Mouse (Mus musculus): ENCODE measurements around the gene Pitx2. TPM values are rescaled to one million over a fixed set of nuclear protein-coding genes. Genes with fewer than 3 reads are reported as not detected.
A peak's percentile ranks its signal among the peaks of the same experiment; 100 is the strongest.

Gene Pitx2
- polyA plus RNA-seq, 1 experiment from 2014 or later: 37.6 TPM

- Histone ChIP-seq H3K27me3 (ENCODE audit: control insufficient read depth, insufficient read depth, low read length) (peaks cover 74% of the 10 kb centered on the region), H3K4me2 (ENCODE audit: low read depth, severe bottlenecking) (no peak overlapping the region), H3K9ac (ENCODE audit: low read length) (no peak overlapping the region), H3K4me1 (ENCODE audit: control insufficient read depth, insufficient read depth, low read length) (no peaks in the 10 kb centered on the region), H3K36me3 (ENCODE audit: control insufficient read depth, insufficient read depth, low read length) (no peaks in the 10 kb centered on the region), H3K4me3 (ENCODE audit: low read depth, low read length) (no peak overlapping the region), H3K27ac (replicated peaks; ENCODE audit: low read depth, low read length) (no peak overlapping the region), H3K9me3 (ENCODE audit: control insufficient read depth, low read length) (no peaks in the 10 kb centered on the region)
- ATAC-seq (ENCODE audit: insufficient number of reproducible peaks, low FRiP score, low TSS enrichment, low read depth): no peak
- DNase-seq (ENCODE audit: low spot score): no peak
- 0% methylated on average over 6 of the region's 6 CpGs for WGBS
These were observed 23.7 kb downstream of the Pitx2 start for GRCm38 (mm10) chr3:129223401-129223800.

GRCm38 (mm10) chr3:129223964-129224805 lies 24.5 kb downstream of the Pitx2 start:
- WGBS: 0% methylated on average over 26 of the region's 26 CpGs
- H3K4me1 ChIP-seq (ENCODE audit: control insufficient read depth, insufficient read depth, low read length): no peaks in the 10 kb centered on the region
- H3K9me3 ChIP-seq (ENCODE audit: control insufficient read depth, low read length): no peaks in the 10 kb centered on the region
- no peak overlapping the region for H3K4me3 ChIP-seq (ENCODE audit: low read depth, low read length)
- H3K27me3 ChIP-seq (ENCODE audit: control insufficient read depth, insufficient read depth, low read length): peaks cover 69% of the 10 kb centered on the region
- ATAC-seq (ENCODE audit: insufficient number of reproducible peaks, low FRiP score, low TSS enrichment, low read depth) (no peak), DNase-seq (ENCODE audit: low spot score) (peak; percentile 51)
- no peaks in the 10 kb centered on the region for H3K36me3 ChIP-seq (ENCODE audit: control insufficient read depth, insufficient read depth, low read length)
- peak overlapping the region; percentile 27; the same call in 1 of the 2 replicates for H3K9ac ChIP-seq (ENCODE audit: low read length)
- peak overlapping the region; percentile 2; the same call in 1 of the 2 replicates for H3K4me2 ChIP-seq (ENCODE audit: low read depth, severe bottlenecking)
- H3K27ac ChIP-seq (replicated peaks; ENCODE audit: low read depth, low read length): no peak overlapping the region

- WGBS: under 1% methylated on average over 40 of the region's 40 CpGs
- peak overlapping the region; percentile 27; the same call in 1 of the 2 replicates for H3K9ac ChIP-seq (ENCODE audit: low read length)
These were observed 25.3 kb downstream of the Pitx2 start for GRCm38 (mm10) chr3:129224806-129225576.

GRCm38 (mm10) chr3:129225577-129226289 lies 26.1 kb downstream of the Pitx2 start:
- Histone ChIP-seq H3K4me3 (ENCODE audit: low read depth, low read length) (no peak overlapping the region), H3K27ac (replicated peaks; ENCODE audit: low read depth, low read length) (no peak overlapping the region), H3K9me3 (ENCODE audit: control insufficient read depth, low read length) (no peaks in the 10 kb centered on the region), H3K9ac (ENCODE audit: low read length) (no peak overlapping the region), H3K4me1 (ENCODE audit: control insufficient read depth, insufficient read depth, low read length) (no peaks in the 10 kb centered on the region), H3K36me3 (ENCODE audit: control insufficient read depth, insufficient read depth, low read length) (no peaks in the 10 kb centered on the region), H3K27me3 (ENCODE audit: control insufficient read depth, insufficient read depth, low read length) (peaks cover 65% of the 10 kb centered on the region), H3K4me2 (ENCODE audit: low read depth, severe bottlenecking) (no peak overlapping the region)
- WGBS: under 1% methylated on average over 13 of the region's 13 CpGs
- no peak for ATAC-seq (ENCODE audit: insufficient number of reproducible peaks, low FRiP score, low TSS enrichment, low read depth)
- DNase-seq (ENCODE audit: low spot score): no peak

More at GRCm38 (mm10) chr3:129224806-129225576, 25.3 kb downstream of the Pitx2 start:
- ATAC-seq (ENCODE audit: insufficient number of reproducible peaks, low FRiP score, low TSS enrichment, low read depth) (0 out of 2 replicates have a peak, but pooled peaks have one; percentile 10), DNase-seq (ENCODE audit: low spot score) (peak; percentile 61)
- peaks cover 65% of the 10 kb centered on the region for H3K27me3 ChIP-seq (ENCODE audit: control insufficient read depth, insufficient read depth, low read length)
- no peak overlapping the region for H3K4me3 ChIP-seq (ENCODE audit: low read depth, low read length)
- no peaks in the 10 kb centered on the region for H3K36me3 ChIP-seq (ENCODE audit: control insufficient read depth, insufficient read depth, low read length)
- H3K9me3 ChIP-seq (ENCODE audit: control insufficient read depth, low read length): no peaks in the 10 kb centered on the region
- H3K4me1 ChIP-seq (ENCODE audit: control insufficient read depth, insufficient read depth, low read length): no peaks in the 10 kb centered on the region
- H3K4me2 ChIP-seq (ENCODE audit: low read depth, severe bottlenecking): peak overlapping the region; percentile 10; the same call in 1 of the 2 replicates
- no peak overlapping the region for H3K27ac ChIP-seq (replicated peaks; ENCODE audit: low read depth, low read length)

GRCm38 (mm10) chr3:129226681-129227080 lies 27.0 kb downstream of the Pitx2 start:
- H3K27ac ChIP-seq (replicated peaks; ENCODE audit: low read depth, low read length): no peak overlapping the region
- H3K9ac ChIP-seq (ENCODE audit: low read length): no peak overlapping the region
- H3K27me3 ChIP-seq (ENCODE audit: control insufficient read depth, insufficient read depth, low read length): peaks cover 60% of the 10 kb centered on the region
- ATAC-seq (ENCODE audit: insufficient number of reproducible peaks, low FRiP score, low TSS enrichment, low read depth) (no peak), DNase-seq (ENCODE audit: low spot score) (no peak)
- H3K9me3 ChIP-seq (ENCODE audit: control insufficient read depth, low read length): no peaks in the 10 kb centered on the region
- no peak overlapping the region for H3K4me2 ChIP-seq (ENCODE audit: low read depth, severe bottlenecking)
- no peaks in the 10 kb centered on the region for H3K4me1 ChIP-seq (ENCODE audit: control insufficient read depth, insufficient read depth, low read length)
- H3K4me3 ChIP-seq (ENCODE audit: low read depth, low read length): no peak overlapping the region
- H3K36me3 ChIP-seq (ENCODE audit: control insufficient read depth, insufficient read depth, low read length): no peaks in the 10 kb centered on the region
- 2% methylated on average over 6 of the region's 6 CpGs for WGBS

GRCm38 (mm10) chr3:129227331-129227730 lies 27.7 kb downstream of the Pitx2 start:
- 8% methylated on average over 5 of the region's 5 CpGs for WGBS

GRCm38 (mm10) chr3:129238010-129238409 lies 38.3 kb downstream of the Pitx2 start:
- ATAC-seq (ENCODE audit: insufficient number of reproducible peaks, low FRiP score, low TSS enrichment, low read depth) (no peak), DNase-seq (ENCODE audit: low spot score) (no peak)
- no peak overlapping the region for H3K9ac ChIP-seq (ENCODE audit: low read length)
- H3K4me3 ChIP-seq (ENCODE audit: low read depth, low read length): no peak overlapping the region
- no peaks in the 10 kb centered on the region for H3K4me1 ChIP-seq (ENCODE audit: control insufficient read depth, insufficient read depth, low read length)
- no peak overlapping the region for H3K4me2 ChIP-seq (ENCODE audit: low read depth, severe bottlenecking)
- no peaks in the 10 kb centered on the region for H3K36me3 ChIP-seq (ENCODE audit: control insufficient read depth, insufficient read depth, low read length)
- no peak overlapping the region for H3K27ac ChIP-seq (replicated peaks; ENCODE audit: low read depth, low read length)
- H3K27me3 ChIP-seq (ENCODE audit: control insufficient read depth, insufficient read depth, low read length): no peaks in the 10 kb centered on the region
- WGBS: 87% methylated on average over 1 of the region's 1 CpGs
- H3K9me3 ChIP-seq (ENCODE audit: control insufficient read depth, low read length): no peaks in the 10 kb centered on the region

More at GRCm38 (mm10) chr3:129227331-129227730, 27.7 kb downstream of the Pitx2 start:
- DNase-seq (ENCODE audit: low spot score) (no peak), ATAC-seq (ENCODE audit: insufficient number of reproducible peaks, low FRiP score, low TSS enrichment, low read depth) (no peak)
- no peak overlapping the region for H3K9ac ChIP-seq (ENCODE audit: low read length)
- H3K27ac ChIP-seq (replicated peaks; ENCODE audit: low read depth, low read length): no peak overlapping the region
- H3K4me2 ChIP-seq (ENCODE audit: low read depth, severe bottlenecking): no peak overlapping the region
- no peaks in the 10 kb centered on the region for H3K36me3 ChIP-seq (ENCODE audit: control insufficient read depth, insufficient read depth, low read length)
- no peaks in the 10 kb centered on the region for H3K4me1 ChIP-seq (ENCODE audit: control insufficient read depth, insufficient read depth, low read length)
- H3K27me3 ChIP-seq (ENCODE audit: control insufficient read depth, insufficient read depth, low read length): peaks cover 56% of the 10 kb centered on the region
- no peak overlapping the region for H3K4me3 ChIP-seq (ENCODE audit: low read depth, low read length)
- no peaks in the 10 kb centered on the region for H3K9me3 ChIP-seq (ENCODE audit: control insufficient read depth, low read length)

Measured in limb, embryonic 11.5 days (tissue).